Mouse (Mus musculus): ENCODE measurements around the gene 9930111J21Rik2. TPM values are rescaled to one million over a fixed set of nuclear protein-coding genes. Genes with fewer than 3 reads are reported as not detected.
"Not testable (repeated sequence)": the region's sequence is repeated elsewhere in the genome, so short reads cannot be mapped to it uniquely, and the experiment has no call there.

Gene 9930111J21Rik2
- total RNA-seq, 2 experiments from 2014 or later = 6.2 to 7.6 TPM

GRCm38 (mm10) chr11:48974686-48975085 lies 76.4 kb downstream of the 9930111J21Rik2 start:
- DNase-seq = not testable (repeated sequence)

Other genes starting within 250 kb of the 9930111J21Rik2 start
- gene Trim41, start 233.9 kb downstream of the 9930111J21Rik2 start, total RNA-seq (2021) = 10 to 100 TPM; 18.9 to 20.0 TPM
- 10 to 100 TPM; 13.2 to 13.7 TPM for gene Trim7, start 225.1 kb downstream of the 9930111J21Rik2 start, total RNA-seq (2021)
- 1 to 10 TPM; 2.4 to 2.8 TPM for gene Gm12184, start 224.6 kb downstream of the 9930111J21Rik2 start, total RNA-seq (2021)
- gene Irgm1, start 179.6 kb downstream of the 9930111J21Rik2 start, total RNA-seq (2021) = 10 to 100 TPM; 13.2 to 18.6 TPM
- 1 to 10 TPM; 2.5 to 3.5 TPM for gene Gm5431, start 149.0 kb downstream of the 9930111J21Rik2 start, total RNA-seq (2021)
- 1 to 10 TPM; 2.6 to 5.6 TPM for gene Psme2b, start 105.1 kb downstream of the 9930111J21Rik2 start, total RNA-seq (2021)
- gene Olfr56, start 72.4 kb downstream of the 9930111J21Rik2 start, total RNA-seq (2021) = under 1 TPM in 1 of 2 experiments, not detected in 1; 0.17 TPM
- 1 to 10 TPM; 4.2 to 4.8 TPM for gene 9930111J21Rik1, start 71.8 kb downstream of the 9930111J21Rik2 start, total RNA-seq (2021)
- 1 to 10 TPM; 2.5 to 6.5 TPM for gene Gm12185, start 59.0 kb downstream of the 9930111J21Rik2 start, total RNA-seq (2021)
- gene Tgtp1, start 57.1 kb downstream of the 9930111J21Rik2 start, total RNA-seq (2021) = 10 to 100 TPM in 1 of 2 experiments, 1 to 10 TPM in 1; 4.8 to 28.1 TPM
- gene Tgtp2, start 13.0 kb upstream of the 9930111J21Rik2 start, total RNA-seq (2021) = 10 to 100 TPM in 1 of 2 experiments, 1 to 10 TPM in 1; 2.1 to 25.0 TPM
- gene Ifi47, start 25.3 kb upstream of the 9930111J21Rik2 start, total RNA-seq (2021) = 1 to 10 TPM; 3.4 to 5.6 TPM
- gene Olfr1396, start 63.6 kb upstream of the 9930111J21Rik2 start, total RNA-seq (2021) = under 1 TPM; 0.59 to 0.65 TPM
- not detected for gene Olfr1395, start 91.0 kb upstream of the 9930111J21Rik2 start, total RNA-seq (2021)
- not detected for gene Olfr1394, start 103.1 kb upstream of the 9930111J21Rik2 start, total RNA-seq (2021)
- 10 to 100 TPM; 22.3 to 25.3 TPM for gene Btnl9, start 135.9 kb upstream of the 9930111J21Rik2 start, total RNA-seq (2021)
- 10 to 100 TPM; 27.6 to 32.6 TPM for gene Zfp62, start 152.1 kb upstream of the 9930111J21Rik2 start, total RNA-seq (2021)
- 10 to 100 TPM; 67.1 TPM for gene Mgat1, start 192.9 kb upstream of the 9930111J21Rik2 start, total RNA-seq (2021)
- under 1 TPM; 0.41 to 0.69 TPM for gene Olfr1393, start 227.1 kb upstream of the 9930111J21Rik2 start, total RNA-seq (2021)
- not detected for gene Olfr1392, start 234.0 kb upstream of the 9930111J21Rik2 start, total RNA-seq (2021)

All from heart, adult 18-20 months (tissue).